ENCODE assay signal across 7 mouse cellular contexts in genomic region chr17:65558217-65558616, GRCm38 (mm10). TPM values are rescaled to one million over a fixed set of nuclear protein-coding genes. Genes with fewer than 3 reads are reported as not detected.
DNase-seq lines count a peak whose midpoint lies in the region; ATAC-seq and TF ChIP-seq lines count a peak whose summit lies in the region.

No protein-coding gene starts in this region.

- no peaks in the 10 kb centered on the region for H3K27me3 ChIP-seq in ES-Bruce4 (ENCODE audit: control insufficient read depth, insufficient read depth, low read length, poor library complexity, severe bottlenecking)
- H3K27me3 ChIP-seq in liver, embryonic 14.5 days (ENCODE audit: control insufficient read depth, insufficient read depth, low read length): no peaks in the 10 kb centered on the region
- no peaks in the 10 kb centered on the region for H3K27me3 ChIP-seq in neural tube, embryonic 14.5 days (ENCODE audit: control insufficient read depth, insufficient read depth, low read length)

- peak; percentile 76 for DNase-seq in adipocyte (ENCODE audit: low spot score)
- DNase-seq in gastrocnemius, postnatal 25 days: peak; percentile 23
- DNase-seq in liver, embryonic 14.5 days (ENCODE audit: low read depth in 3 of 3, low spot score in 3 of 3): peak; percentile 47 to 68 (median 50)

- peak; percentile 51 for TF ChIP-seq CTCF in ES-Bruce4 (IDR thresholded peaks at IDR 0.05; ENCODE audit: low read depth, low read length)
- peak; percentile 61 for TF ChIP-seq CTCF in cortical plate, adult 2 months (IDR thresholded peaks at IDR 0.05; ENCODE audit: extremely low read depth, insufficient read depth, low read length)
- TF ChIP-seq CTCF in liver, embryonic 14.5 days (IDR thresholded peaks at IDR 0.05; ENCODE audit: low read depth): peak; percentile 77

- TF ChIP-seq EP300 in ES-Bruce4 (IDR thresholded peaks at IDR 0.05; ENCODE audit: insufficient read depth, low read depth, low read length): no peak
- no peak for TF ChIP-seq EP300 in liver, embryonic 14.5 days (IDR thresholded peaks at IDR 0.05; ENCODE audit: low read depth)

- no peaks in the 10 kb centered on the region for H3K9me3 ChIP-seq in ES-Bruce4 (replicated peaks; ENCODE audit: control insufficient read depth, insufficient read depth, low read length, poor library complexity, severe bottlenecking)
- H3K9me3 ChIP-seq in liver, embryonic 14.5 days (ENCODE audit: control insufficient read depth, low read length): no peaks in the 10 kb centered on the region
- H3K9me3 ChIP-seq in neural tube, embryonic 14.5 days (ENCODE audit: control insufficient read depth, low read length): no peaks in the 10 kb centered on the region

- peak overlapping the region; percentile 27; the same call in 1 of the 2 replicates for H3K4me3 ChIP-seq in ES-Bruce4 (ENCODE audit: low read depth, low read length)
- H3K4me3 ChIP-seq in cortical plate, adult 2 months (ENCODE audit: insufficient read depth, low read length): no peak overlapping the region
- no peak overlapping the region for H3K4me3 ChIP-seq in liver, embryonic 14.5 days (ENCODE audit: insufficient read depth in 1 of 2, low read depth in 2 of 2, low read length in 2 of 2)
- H3K4me3 ChIP-seq in neural tube, embryonic 14.5 days (ENCODE audit: low read depth, low read length): no peak overlapping the region

- no peaks in the 10 kb centered on the region for H3K36me3 ChIP-seq in ES-Bruce4 (ENCODE audit: control insufficient read depth, insufficient read depth, low read length, poor library complexity, severe bottlenecking)
- no peaks in the 10 kb centered on the region for H3K36me3 ChIP-seq in liver, embryonic 14.5 days (replicated peaks; ENCODE audit: control insufficient read depth, insufficient read depth, low read depth)
- no peaks in the 10 kb centered on the region for H3K36me3 ChIP-seq in neural tube, embryonic 14.5 days (ENCODE audit: control insufficient read depth, insufficient read depth, low read length)

- no peak for TF ChIP-seq POLR2A in ES-Bruce4 (IDR thresholded peaks at IDR 0.05; ENCODE audit: insufficient read depth, low read length)
- no peak for TF ChIP-seq POLR2A in cortical plate, adult 2 months (IDR thresholded peaks at IDR 0.05; ENCODE audit: extremely low read depth, insufficient read depth, low read length)

- 24% methylated on average over 9 of the region's 9 CpGs for WGBS in liver, embryonic 14.5 days (ENCODE audit: insufficient replicate concordance)
- 41% methylated on average over 9 of the region's 9 CpGs for WGBS in neural tube, embryonic 14.5 days

- peak; percentile 44 for ATAC-seq in inflammation-experienced regulatory T-cells, adult 6 months
- ATAC-seq in liver, embryonic 14.5 days (ENCODE audit: insufficient read depth): no peak
- ATAC-seq in neural tube, embryonic 14.5 days (ENCODE audit: low read depth): peak; percentile 47

- H3K4me2 ChIP-seq in liver, embryonic 14.5 days (ENCODE audit: low read depth): no peak overlapping the region
- no peak overlapping the region for H3K4me2 ChIP-seq in neural tube, embryonic 14.5 days (ENCODE audit: low read depth, low read length)

- no peak overlapping the region for H3K9ac ChIP-seq in ES-Bruce4 (ENCODE audit: low read depth, poor library complexity, severe bottlenecking)
- H3K9ac ChIP-seq in liver, embryonic 14.5 days (replicated peaks): no peak overlapping the region
- H3K9ac ChIP-seq in neural tube, embryonic 14.5 days (replicated peaks; ENCODE audit: low read depth, low read length): no peak overlapping the region

- H3K27ac ChIP-seq in ES-Bruce4 (ENCODE audit: insufficient read depth, low read length): no peak overlapping the region
- no peak overlapping the region for H3K27ac ChIP-seq in cortical plate, adult 2 months (ENCODE audit: insufficient read depth, low read length)
- no peak overlapping the region for H3K27ac ChIP-seq in liver, embryonic 14.5 days
- H3K27ac ChIP-seq in neural tube, embryonic 14.5 days (ENCODE audit: low read depth, low read length): no peak overlapping the region

- no peaks in the 10 kb centered on the region for H3K4me1 ChIP-seq in ES-Bruce4 (ENCODE audit: control insufficient read depth, insufficient read depth, low read length)
- no peaks in the 10 kb centered on the region for H3K4me1 ChIP-seq in cortical plate, adult 2 months (ENCODE audit: control insufficient read depth, insufficient read depth, low read length)
- H3K4me1 ChIP-seq in liver, embryonic 14.5 days (replicated peaks; ENCODE audit: control insufficient read depth in 2 of 2, insufficient read depth in 2 of 2, low read length in 1 of 2): peaks cover 6 to 16% of the 10 kb centered on the region in 2 experiments
- no peaks in the 10 kb centered on the region for H3K4me1 ChIP-seq in neural tube, embryonic 14.5 days (ENCODE audit: control insufficient read depth, insufficient read depth, low read length)

RNA-seq across cellular contexts. Expression of gene Tmem232, which starts 17.6 kb away (rescaled TPM):
- polyA plus RNA-seq in ES-Bruce4 (2011; ENCODE audit: insufficient read depth, insufficient read length, low read depth, missing spikeins): 0.30 TPM in 1 of 2 replicates, not detected in the other
- polyA plus RNA-seq in cortical plate, adult 2 months (2012; rRNA removed): 2.2 and 2.5 TPM in 2 replicates
- 10 to 100 TPM in 1 of 2 experiments, 1 to 10 TPM in 1; 6.4 to 14.0 TPM for total RNA-seq in gastrocnemius, postnatal 25 days (2021)
- not detected for polyA plus RNA-seq in inflammation-experienced regulatory T-cells, adult 6 months (2017; shearing (Covaris generic))
- not detected in 2 replicates for polyA plus RNA-seq in liver, embryonic 14.5 days (2012; rRNA removed)
- not detected in 2 replicates for polyA plus RNA-seq in liver, embryonic 14.5 days (2014; fragmentation: Nextera tagmentation; extraction: Ambion mirVana)
- polyA plus RNA-seq in neural tube, embryonic 14.5 days (2014; fragmentation: Nextera tagmentation; extraction: Ambion mirVana): 1.1 and 1.9 TPM in 2 replicates

RNA-seq across cellular contexts. Expression of gene Vapa, which starts 55.1 kb away (rescaled TPM):
- polyA plus RNA-seq in ES-Bruce4 (2011; ENCODE audit: insufficient read depth, insufficient read length, low read depth, missing spikeins): 301 and 311 TPM in 2 replicates
- 84.1 and 87.5 TPM in 2 replicates for polyA plus RNA-seq in cortical plate, adult 2 months (2012; rRNA removed)
- 100 to 1,000 TPM; 121 to 125 TPM for total RNA-seq in gastrocnemius, postnatal 25 days (2021)
- polyA plus RNA-seq in inflammation-experienced regulatory T-cells, adult 6 months (2017; shearing (Covaris generic)): 10 to 100 TPM; 29.2 to 40.2 (median 37.4) TPM
- polyA plus RNA-seq in liver, embryonic 14.5 days (2012; rRNA removed): 9.0 and 17.1 TPM in 2 replicates
- polyA plus RNA-seq in liver, embryonic 14.5 days (2014; fragmentation: Nextera tagmentation; extraction: Ambion mirVana): 60.6 and 62.9 TPM in 2 replicates
- polyA plus RNA-seq in neural tube, embryonic 14.5 days (2014; fragmentation: Nextera tagmentation; extraction: Ambion mirVana): 298 and 333 TPM in 2 replicates

Comparison
In these comparisons a context has a peak if more than half of its experiments do, and no peak if none do; other contexts are left out.
1. DNase-seq: peak in every context shown above with its lines; median percentile 76 in adipocyte; 50 in liver, embryonic 14.5 days; 23 in gastrocnemius, postnatal 25 days.